Mouse (Mus musculus): ENCODE data around the gene Grm8.

GRCm38 (mm10) chr6:28092511-28092910 lies 42.5 kb downstream of the Grm8 start:
- TF ChIP-seq CTCF (IDR thresholded peaks at IDR 0.05) (no peak), POLR2A (IDR thresholded peaks at IDR 0.05; ENCODE audit: insufficient read depth, low read depth, low read length) (no peak)

Measured in heart, adult 2 months (tissue).